In the genomic region with DNA sequence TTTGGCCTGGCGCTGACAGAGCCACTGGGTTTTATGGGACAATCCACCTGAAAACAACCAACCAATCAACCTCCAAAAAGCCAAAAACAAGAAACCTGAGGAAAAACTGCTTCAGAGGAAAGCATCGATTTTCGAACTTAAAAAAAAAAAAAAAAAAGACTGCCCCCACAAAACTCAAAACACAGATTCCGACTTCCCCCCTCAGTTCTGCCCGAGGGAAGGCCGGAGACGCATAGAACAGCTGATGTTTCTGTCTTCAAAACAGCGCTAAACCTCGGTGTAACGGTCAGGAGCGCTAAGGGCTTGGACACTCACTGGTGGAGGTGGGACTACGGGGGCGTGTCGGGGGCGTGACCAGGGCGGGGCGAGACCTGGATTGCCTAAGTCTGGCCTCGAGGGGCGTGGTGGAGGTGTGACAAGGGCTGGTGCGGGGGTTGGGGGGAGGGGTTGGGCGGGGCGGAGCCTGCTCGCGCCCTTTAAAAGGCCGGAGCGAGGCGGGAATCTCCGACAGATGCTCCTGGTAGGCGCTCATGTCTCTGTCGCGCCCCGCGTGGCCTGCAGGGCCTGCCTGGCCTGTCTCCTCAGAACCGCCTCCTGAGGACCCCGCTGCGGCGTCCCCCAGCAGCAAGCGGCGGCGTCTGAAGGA, we compare ENCODE assay signal across 8 mouse cellular contexts. TPM values are rescaled to one million over a fixed set of nuclear protein-coding genes. Genes with fewer than 3 reads are reported as not detected.
DNase-seq lines count a peak whose midpoint lies in the region; ATAC-seq and TF ChIP-seq lines count a peak whose summit lies in the region.

TSS of gene Rad51ap2 (plus strand) at position 531 of the 646 bp plus-strand sequence.

- no peak for TF ChIP-seq CTCF in cortical plate, adult 2 months (IDR thresholded peaks at IDR 0.05; ENCODE audit: extremely low read depth, insufficient read depth, low read length)
- TF ChIP-seq CTCF in hindbrain, postnatal 0 days (IDR thresholded peaks at IDR 0.05; ENCODE audit: low read depth): peak; percentile 27
- TF ChIP-seq CTCF in left cerebral cortex, adult 2 months (IDR thresholded peaks at IDR 0.05): no peak; the same call in 1 of the 2 replicates

- peak; percentile 73 for TF ChIP-seq POLR2A in cortical plate, adult 2 months (IDR thresholded peaks at IDR 0.05; ENCODE audit: extremely low read depth, insufficient read depth, low read length)

- no peaks in the 10 kb centered on the region for H3K4me1 ChIP-seq in cortical plate, adult 2 months (ENCODE audit: control insufficient read depth, insufficient read depth, low read length)
- no peaks in the 10 kb centered on the region for H3K4me1 ChIP-seq in hindbrain, postnatal 0 days (ENCODE audit: insufficient read depth, low read length)

- H3K27ac ChIP-seq in cortical plate, adult 2 months (ENCODE audit: insufficient read depth, low read length): peak within 1 kb of the TSS; percentile 27
- peak within 1 kb of the TSS; percentile 34; the same call in 1 of the 2 replicates for H3K27ac ChIP-seq in hindbrain, postnatal 0 days
- H3K27ac ChIP-seq in left cerebral cortex, adult 2 months: peak within 1 kb of the TSS; percentile 92

- no peaks in the 10 kb centered on the region for H3K9me3 ChIP-seq in hindbrain, postnatal 0 days (ENCODE audit: low read length)

- peak within 1 kb of the TSS; percentile 84 for H3K4me2 ChIP-seq in hindbrain, postnatal 0 days (ENCODE audit: low read depth, low read length)

- peak within 1 kb of the TSS; percentile 50 for H3K4me3 ChIP-seq in cortical plate, adult 2 months (ENCODE audit: insufficient read depth, low read length)
- peak within 1 kb of the TSS; percentile 53 for H3K4me3 ChIP-seq in hindbrain, postnatal 0 days (ENCODE audit: low read length)
- peak within 1 kb of the TSS; percentile 76 for H3K4me3 ChIP-seq in left cerebral cortex, adult 2 months

- no peaks in the 10 kb centered on the region for H3K36me3 ChIP-seq in hindbrain, postnatal 0 days (ENCODE audit: insufficient read depth, low read length)

- 2% methylated on average over 38 of the region's 40 CpGs for WGBS in hindbrain, postnatal 0 days

- intact Hi-C loops in left cerebral cortex, adult 2 months (cut with DNase I): loop anchor here (2.0 to 5.0 kb wide), 4 partner anchors 19 to 692 kb away; partner anchors contain the start of gene Vsnl1

- H3K9ac ChIP-seq in hindbrain, postnatal 0 days (replicated peaks; ENCODE audit: low read length): peak within 1 kb of the TSS; percentile 59

- DNase-seq in adrenal gland, adult 8-10 months: peak; percentile 91
- peak; percentile 83 for DNase-seq in gastrocnemius, postnatal 10 days
- DNase-seq in hindbrain, postnatal 0 days (ENCODE audit: low spot score): peak; percentile 93
- peak; percentile 83 to 86 for DNase-seq in left cerebral cortex, adult 2 months (ENCODE audit: extremely low spot score in 1 of 2, low spot score in 2 of 2)
- peak; percentile 88 to 91 for DNase-seq in lung, postnatal 4 days
- DNase-seq in right cerebral cortex, adult 2 months (ENCODE audit: low spot score in 2 of 2): peak; percentile 84
- DNase-seq in urinary bladder, postnatal 36 days (ENCODE audit: low spot score in 2 of 2): peak; percentile 70 to 87

- H3K27me3 ChIP-seq in hindbrain, postnatal 0 days (ENCODE audit: insufficient read depth, low read length): no peaks in the 10 kb centered on the region

- ATAC-seq in hindbrain, postnatal 0 days: peak; percentile 99

RNA-seq across cellular contexts. Expression of gene Rad51ap2, which starts in this region (rescaled TPM):
- total RNA-seq in adrenal gland, adult 8-10 months (2022): under 1 TPM in 2 of 4 experiments, not detected in 2; 0.17 to 0.34 TPM
- 1.2 TPM in 2 replicates for polyA plus RNA-seq in cortical plate, adult 2 months (2012; rRNA removed)
- under 1 TPM in 1 of 2 experiments, not detected in 1; 0.07 TPM for total RNA-seq in gastrocnemius, postnatal 10 days (2021)
- total RNA-seq in hindbrain, postnatal 0 days (2014; rRNA removed): 0.22 TPM in 1 of 2 replicates, not detected in the other
- polyA plus RNA-seq in hindbrain, postnatal 0 days (2015; fragmentation: Nextera tagmentation; extraction: Ambion mirVana): 0.73 and 0.91 TPM in 2 replicates
- 1 to 10 TPM; 2.1 to 2.9 TPM for total RNA-seq in left cerebral cortex, adult 2 months (2021)

Comparison
In these comparisons a context has a peak if more than half of its experiments do, and no peak if none do; other contexts are left out.
1. Peak in every context shown above with its lines: DNase-seq, ATAC-seq, H3K4me3 ChIP-seq and H3K27ac ChIP-seq.
2. Peak in DNase-seq in adrenal gland, adult 8-10 months; RNA of the gene not detected or under 1 TPM.
3. Peak in DNase-seq in gastrocnemius, postnatal 10 days; RNA of the gene not detected or under 1 TPM.
4. Peak in DNase-seq, ATAC-seq, H3K4me3 ChIP-seq, H3K27ac ChIP-seq, H3K9ac ChIP-seq and H3K4me2 ChIP-seq in hindbrain, postnatal 0 days; RNA of the gene not detected or under 1 TPM.
5. H3K27ac ChIP-seq: peak in every context shown above with its lines; median percentile 92 in left cerebral cortex, adult 2 months; 34 in hindbrain, postnatal 0 days; 27 in cortical plate, adult 2 months.